Mouse (Mus musculus): ENCODE data around the gene Zfp709.
"Not testable (repeated sequence)": the region's sequence is repeated elsewhere in the genome, so short reads cannot be mapped to it uniquely, and the experiment has no call there.

The Zfp709 gene

GRCm38 (mm10) chr8:71881618-71882274 is at the start of gene Zfp709:
Zfp709 (plus strand) TSS chr8:71882019.
- peak; percentile 60 for DNase-seq (ENCODE audit: low spot score)

GRCm38 (mm10) chr8:71838207-71838606 is 43.6 kb upstream of the Zfp709 start:
- not testable (repeated sequence) for DNase-seq (ENCODE audit: low spot score)

GRCm38 (mm10) chr8:71841201-71841817 is 40.5 kb upstream of the Zfp709 start:
- not testable (repeated sequence) for DNase-seq (ENCODE audit: low spot score)

GRCm38 (mm10) chr8:71842476-71842875 is 39.3 kb upstream of the Zfp709 start:
- not testable (repeated sequence) for DNase-seq (ENCODE audit: low spot score)

- not testable (repeated sequence) for DNase-seq (ENCODE audit: low spot score)
Observed at GRCm38 (mm10) chr8:71844453-71844852, 37.4 kb upstream of the Zfp709 start.

GRCm38 (mm10) chr8:71845993-71846483 is 35.8 kb upstream of the Zfp709 start:
- not testable (repeated sequence) for DNase-seq (ENCODE audit: low spot score)

GRCm38 (mm10) chr8:71846745-71847144 is 35.1 kb upstream of the Zfp709 start:
- DNase-seq (ENCODE audit: low spot score): not testable (repeated sequence)

GRCm38 (mm10) chr8:71851014-71851413 is 30.8 kb upstream of the Zfp709 start:
- not testable (repeated sequence) for DNase-seq (ENCODE audit: low spot score)

GRCm38 (mm10) chr8:71853360-71853759 is 28.5 kb upstream of the Zfp709 start:
- DNase-seq (ENCODE audit: low spot score): not testable (repeated sequence)

GRCm38 (mm10) chr8:71856630-71857328 is 25.0 kb upstream of the Zfp709 start:
- not testable (repeated sequence) for DNase-seq (ENCODE audit: low spot score)

GRCm38 (mm10) chr8:71857364-71857763 is 24.5 kb upstream of the Zfp709 start:
- DNase-seq (ENCODE audit: low spot score): not testable (repeated sequence)

- not testable (repeated sequence) for DNase-seq (ENCODE audit: low spot score)
Observed at GRCm38 (mm10) chr8:71861551-71861950, 20.3 kb upstream of the Zfp709 start.

GRCm38 (mm10) chr8:71862038-71862437 is 19.8 kb upstream of the Zfp709 start:
- not testable (repeated sequence) for DNase-seq (ENCODE audit: low spot score)

GRCm38 (mm10) chr8:71900666-71901065 is 18.8 kb downstream of the Zfp709 start:
- not testable (repeated sequence) for DNase-seq (ENCODE audit: low spot score)

- not testable (repeated sequence) for DNase-seq (ENCODE audit: low spot score)
Observed at GRCm38 (mm10) chr8:71903084-71903483, 21.3 kb downstream of the Zfp709 start.

GRCm38 (mm10) chr8:71906809-71907208 is 25.0 kb downstream of the Zfp709 start:
- DNase-seq (ENCODE audit: low spot score): no peak

GRCm38 (mm10) chr8:71907798-71908257 is 26.0 kb downstream of the Zfp709 start:
- DNase-seq (ENCODE audit: low spot score): no peak

- DNase-seq (ENCODE audit: low spot score): peak; percentile 75
Observed at GRCm38 (mm10) chr8:71908309-71909261, 26.8 kb downstream of the Zfp709 start, which contains the start of the genes Zfp882 and Zfp617. Zfp882 (plus strand) TSS chr8:71908608. Zfp617 (plus strand) TSS chr8:71908635.

GRCm38 (mm10) chr8:71912286-71912685 is 30.5 kb downstream of the Zfp709 start:
- no peak for DNase-seq (ENCODE audit: low spot score)

GRCm38 (mm10) chr8:71922567-71923401 is 41.0 kb downstream of the Zfp709 start:
- DNase-seq (ENCODE audit: low spot score): peak; percentile 91
